Mouse (Mus musculus) midbrain, embryonic 10.5 days (tissue): Measurements from ENCODE around the gene Itpr1. TPM values are rescaled to one million over a fixed set of nuclear protein-coding genes. Genes with fewer than 3 reads are reported as not detected.

Experiments
- DNase-seq: peaks from one replicate; pipeline ENCODE4 v3.0.0-alpha.2; 2017; ENCODE audit warnings: low spot score
- H3K27ac ChIP-seq: fragments of 300-500 bp; sonication (generic); replicated peaks from 2 replicates; pipeline ENCODE4 v1.5.1; 2016; ENCODE audit warnings: mild to moderate bottlenecking
- H3K27me3 ChIP-seq: fragments of 300-500 bp; sonication (generic); 2 replicates; pipeline ENCODE4 v1.6.1; 2016; ENCODE audit warnings: low read depth, mild to moderate bottlenecking; ENCODE audit not compliant: poor library complexity, severe bottlenecking
- H3K36me3 ChIP-seq: fragments of 300-500 bp; sonication (generic); 2 replicates; pipeline ENCODE4 v1.6.1; 2016; ENCODE audit warnings: mild to moderate bottlenecking, moderate library complexity
- H3K4me1 ChIP-seq: fragments of 300-500 bp; sonication (generic); 2 replicates; pipeline ENCODE4 v1.6.1; 2016
- H3K4me3 ChIP-seq: fragments of 300-500 bp; sonication (generic); 2 replicates; pipeline ENCODE4 v1.5.1; 2016; ENCODE audit warnings: mild to moderate bottlenecking, moderate library complexity
- H3K9me3 ChIP-seq: fragments of 300-500 bp; sonication (generic); replicated peaks from 2 replicates; pipeline ENCODE4 v1.6.1; 2016; ENCODE audit warnings: mild to moderate bottlenecking
- WGBS: fragments of 180-500 bp; shearing (Covaris S2); methylation state at CpG from one replicate; pipeline ENCODE4 v1.1.7; 2016; 5-methylcytosine and 5-hydroxymethylcytosine counted together
- polyA plus RNA-seq: library from polyadenylated mRNA; unstranded; fragments of >200 nt; fragmentation: Nextera tagmentation; extraction: Ambion mirVana; gene quantifications from 2 replicates; pipeline ENCODE4 v1.2.1, GENCODE M21; 2016

The Itpr1 gene
- polyA plus RNA-seq, 1 experiment from 2014 or later, result 7.2 TPM

DNA sequence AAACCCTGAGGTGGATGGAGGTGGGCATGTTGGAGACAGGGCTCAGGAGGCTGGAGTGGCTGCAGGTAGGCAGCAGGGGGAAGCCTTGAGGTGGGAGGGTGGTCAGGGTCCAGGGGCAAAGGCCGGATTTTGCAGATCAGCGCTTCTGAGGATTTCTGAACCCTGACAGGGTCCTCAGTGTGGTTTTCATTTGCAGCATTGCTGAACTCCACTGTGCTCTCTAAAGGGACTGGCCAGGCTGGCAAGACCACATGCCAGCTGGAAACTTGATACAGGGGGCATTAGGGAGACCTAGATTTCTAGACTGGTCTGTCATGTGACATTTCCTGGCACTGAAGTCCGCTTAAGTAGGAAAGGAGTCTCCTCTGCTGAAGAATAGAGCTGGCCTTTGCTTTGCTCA is 5.1 kb downstream of the Itpr1 start:
- Histone ChIP-seq H3K27me3 (no peaks in the 10 kb centered on the region), H3K4me1 (peaks cover 26% of the 10 kb centered on the region), H3K36me3 (peaks cover 8% of the 10 kb centered on the region; the same call in 1 of the 2 replicates), H3K4me3 (no peak overlapping the region), H3K9me3 (no peaks in the 10 kb centered on the region), H3K27ac (no peak overlapping the region)
- no peak for DNase-seq
- WGBS, result 83% methylated on average over 3 of the region's 3 CpGs

DNA sequence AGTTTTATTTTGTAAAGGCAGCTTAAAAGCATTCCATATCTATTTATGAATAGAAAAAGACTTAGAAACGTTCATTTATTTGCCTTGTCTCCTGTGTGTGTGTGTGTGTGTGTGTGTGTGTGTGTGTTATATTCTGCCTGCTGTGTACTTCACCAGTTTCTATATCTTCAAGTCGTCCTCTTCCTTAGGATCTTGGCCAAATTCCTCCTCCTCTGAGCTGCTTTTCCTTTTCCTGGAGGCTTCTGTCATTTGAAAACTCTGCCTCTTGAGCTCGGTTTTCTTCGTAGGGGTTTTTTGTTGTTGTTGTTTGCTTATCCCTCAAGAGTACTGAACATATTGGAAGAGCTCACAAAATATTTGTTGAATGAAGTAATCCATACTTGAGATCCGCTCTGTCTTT is 9.5 kb downstream of the Itpr1 start:
- H3K9me3 ChIP-seq, result no peaks in the 10 kb centered on the region
- peaks cover 8% of the 10 kb centered on the region; the same call in 1 of the 2 replicates for H3K36me3 ChIP-seq
- 66% methylated on average over 5 of the region's 5 CpGs for WGBS
- H3K27ac ChIP-seq, result no peak overlapping the region
- no peak overlapping the region for H3K4me3 ChIP-seq
- 0 out of 2 replicates have a peak, but pooled peaks cover 5% of the 10 kb centered on the region for H3K4me1 ChIP-seq
- no peaks in the 10 kb centered on the region for H3K27me3 ChIP-seq
- no peak for DNase-seq

DNA sequence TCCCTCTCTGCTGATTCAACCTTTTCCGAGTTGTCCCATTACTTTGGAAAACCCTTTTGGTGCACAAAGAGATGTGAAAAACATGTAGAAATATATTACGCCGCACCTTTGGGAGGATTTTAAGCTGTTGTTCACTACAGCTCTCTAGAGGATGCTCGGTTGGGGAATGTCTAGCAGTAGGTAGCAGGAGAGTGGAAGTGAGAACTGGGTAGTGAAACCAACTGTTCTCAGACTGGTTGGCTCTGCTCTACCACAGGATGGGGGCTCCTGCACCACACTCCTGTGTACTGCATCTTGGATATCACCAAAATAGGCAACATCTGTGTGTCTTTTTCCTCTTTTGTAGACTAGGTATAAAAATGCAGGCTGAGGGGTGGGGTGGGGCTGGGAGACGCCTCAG is 10.0 kb downstream of the Itpr1 start:
- no peak for DNase-seq
- no peaks in the 10 kb centered on the region for H3K9me3 ChIP-seq
- H3K36me3 ChIP-seq, result peaks cover 7% of the 10 kb centered on the region; the same call in 1 of the 2 replicates
- no peak overlapping the region for H3K27ac ChIP-seq
- H3K4me3 ChIP-seq, result no peak overlapping the region
- WGBS, result 88% methylated on average over 5 of the region's 5 CpGs
- H3K27me3 ChIP-seq, result no peaks in the 10 kb centered on the region
- 0 out of 2 replicates have a peak, but pooled peaks cover 7% of the 10 kb centered on the region for H3K4me1 ChIP-seq

DNA sequence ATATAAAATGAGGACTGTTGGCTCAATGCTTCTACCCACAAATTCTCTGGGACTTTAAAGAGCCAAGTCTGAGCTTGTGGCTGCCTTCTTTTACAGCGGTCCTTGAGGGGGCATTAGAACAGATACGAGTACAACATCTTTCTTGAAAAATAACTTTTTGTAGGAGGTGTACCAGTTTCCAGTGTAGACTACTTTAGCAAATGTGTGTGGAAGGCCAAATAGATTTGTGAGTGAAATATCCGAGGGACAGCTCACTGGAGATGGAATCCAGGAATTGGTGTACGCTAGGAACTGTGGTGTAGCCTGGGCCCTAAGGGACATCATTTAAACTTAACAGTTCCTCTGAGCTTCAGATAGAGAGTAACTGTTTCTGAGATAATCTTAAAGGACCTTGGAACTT is 11.5 kb downstream of the Itpr1 start:
- Histone ChIP-seq H3K4me1 (peaks cover 13% of the 10 kb centered on the region), H3K9me3 (no peaks in the 10 kb centered on the region), H3K27me3 (no peaks in the 10 kb centered on the region), H3K4me3 (no peak overlapping the region), H3K36me3 (0 out of 2 replicates have a peak, but pooled peaks cover 2% of the 10 kb centered on the region), H3K27ac (no peak overlapping the region)
- 95% methylated on average over 4 of the region's 4 CpGs for WGBS
- no peak for DNase-seq

DNA sequence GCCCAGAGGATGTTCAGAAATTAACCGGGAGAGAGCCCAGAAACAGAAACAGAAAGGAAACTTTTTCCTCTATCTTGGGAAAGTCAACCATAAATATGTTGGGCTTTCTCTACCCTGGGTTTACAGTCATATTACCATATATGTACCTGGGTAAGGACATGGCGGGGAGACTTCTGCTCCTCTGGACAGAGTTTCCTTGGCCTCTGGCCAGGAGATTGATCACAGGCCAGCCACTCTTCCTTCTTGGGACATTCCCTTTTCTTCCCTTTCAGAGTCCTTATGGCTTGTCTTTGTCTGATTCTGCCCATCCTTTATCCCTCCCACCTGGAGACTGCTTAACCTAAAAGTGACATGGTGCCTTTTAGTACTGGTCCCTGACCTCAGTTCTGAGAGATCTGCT is 12.1 kb downstream of the Itpr1 start:
- WGBS, result 96% methylated on average over 2 of the region's 2 CpGs
- H3K27me3 ChIP-seq, result no peaks in the 10 kb centered on the region
- no peak for DNase-seq
- no peak overlapping the region for H3K4me3 ChIP-seq
- H3K27ac ChIP-seq, result no peak overlapping the region
- no peaks in the 10 kb centered on the region for H3K9me3 ChIP-seq
- H3K4me1 ChIP-seq, result peaks cover 13% of the 10 kb centered on the region
- no peaks in the 10 kb centered on the region for H3K36me3 ChIP-seq

DNA sequence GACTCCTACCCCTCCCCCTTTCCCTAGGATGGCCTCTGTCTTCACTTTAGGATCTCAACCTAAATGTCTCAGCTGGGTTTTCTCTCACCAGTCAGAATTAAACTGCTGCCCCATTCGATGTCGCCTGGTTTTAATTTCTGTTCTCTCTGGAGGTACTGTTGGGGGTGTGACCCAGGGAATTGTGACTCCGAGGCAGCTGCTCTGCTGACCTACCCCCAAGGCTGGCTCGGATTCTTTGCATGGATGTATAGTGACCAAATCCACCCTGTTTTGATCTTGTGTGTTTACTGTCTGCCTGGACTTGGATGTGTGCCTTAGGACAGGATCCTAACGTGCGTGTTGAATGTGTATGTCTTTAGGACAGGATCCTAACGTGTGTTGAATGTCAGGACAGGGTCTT is 13.3 kb downstream of the Itpr1 start:
- no peak for DNase-seq
- Histone ChIP-seq H3K9me3 (no peaks in the 10 kb centered on the region), H3K27me3 (no peaks in the 10 kb centered on the region), H3K36me3 (no peaks in the 10 kb centered on the region), H3K27ac (no peak overlapping the region), H3K4me1 (peaks cover 13% of the 10 kb centered on the region), H3K4me3 (no peak overlapping the region)
- WGBS, result 67% methylated on average over 7 of the region's 7 CpGs

DNA sequence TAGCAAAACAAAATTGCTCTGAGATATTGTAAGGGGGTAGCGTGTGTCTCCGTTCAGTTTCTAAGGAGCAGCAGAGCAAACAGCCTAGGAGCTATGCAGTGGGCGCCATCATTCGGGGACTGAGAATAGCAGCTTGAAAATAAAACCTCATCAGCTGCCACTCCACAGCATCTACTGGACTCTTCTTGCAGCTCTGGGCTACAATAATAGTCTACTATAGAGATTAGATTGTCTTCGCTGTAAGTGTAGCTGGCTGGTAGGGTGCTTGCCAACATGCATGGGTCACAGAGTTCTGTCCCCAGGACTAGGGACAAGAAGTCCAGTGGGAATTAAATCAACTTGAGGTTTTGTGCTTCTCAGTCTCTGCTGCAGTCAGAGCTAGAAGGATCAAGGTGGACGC is 14.6 kb downstream of the Itpr1 start:
- no peak overlapping the region for H3K27ac ChIP-seq
- 86% methylated on average over 6 of the region's 6 CpGs for WGBS

DNA sequence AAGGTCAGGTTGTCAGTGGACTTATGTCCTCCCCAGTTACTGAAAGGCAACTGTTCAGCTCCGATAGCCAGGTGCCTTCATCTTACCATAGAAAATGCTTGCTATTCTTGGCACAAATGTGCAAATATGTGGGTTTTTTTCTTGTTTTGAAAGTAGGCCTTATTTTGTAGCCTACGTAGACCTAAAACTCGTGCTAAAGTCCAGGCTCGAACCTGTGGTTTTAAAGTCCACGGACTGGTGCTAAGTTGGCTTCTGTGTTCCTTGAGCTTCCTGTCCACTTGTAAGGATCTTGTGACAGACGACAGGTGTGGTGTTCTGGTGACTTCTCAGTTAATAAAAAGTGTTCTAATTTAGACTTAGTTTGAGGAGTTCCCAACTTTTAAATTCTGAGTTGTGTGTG is 15.2 kb downstream of the Itpr1 start:
- Histone ChIP-seq H3K4me3 (no peak overlapping the region), H3K27ac (no peak overlapping the region), H3K27me3 (no peaks in the 10 kb centered on the region), H3K36me3 (no peaks in the 10 kb centered on the region), H3K4me1 (peaks cover 26% of the 10 kb centered on the region), H3K9me3 (no peaks in the 10 kb centered on the region)
- 82% methylated on average over 6 of the region's 6 CpGs for WGBS
- DNase-seq, result no peak

More for the DNA sequence above, 14.6 kb downstream of the Itpr1 start:
- peaks cover 22% of the 10 kb centered on the region for H3K4me1 ChIP-seq
- no peak overlapping the region for H3K4me3 ChIP-seq
- no peak for DNase-seq
- H3K9me3 ChIP-seq, result no peaks in the 10 kb centered on the region
- no peaks in the 10 kb centered on the region for H3K36me3 ChIP-seq
- H3K27me3 ChIP-seq, result no peaks in the 10 kb centered on the region

DNA sequence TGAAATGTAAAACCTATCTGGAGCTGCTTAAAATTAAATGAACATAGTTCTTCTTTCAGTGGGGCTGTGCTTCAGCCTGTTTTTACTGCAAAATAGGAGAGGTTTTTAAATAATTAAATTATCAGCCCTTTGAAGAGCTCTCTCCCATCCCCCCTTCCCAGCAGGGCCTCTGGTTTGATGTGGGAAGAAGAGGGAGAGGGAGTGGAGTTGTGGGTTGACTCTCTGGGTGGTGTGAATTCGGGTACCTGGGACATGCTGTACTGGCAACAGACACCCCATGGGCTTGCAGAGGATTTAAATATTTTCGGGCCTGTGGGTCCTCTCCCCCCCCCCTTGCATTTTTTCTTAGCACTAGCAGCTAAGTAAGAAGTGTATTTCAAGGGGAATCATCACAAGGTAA is 15.7 kb downstream of the Itpr1 start:
- H3K4me1 ChIP-seq, result peaks cover 27% of the 10 kb centered on the region
- H3K27me3 ChIP-seq, result no peaks in the 10 kb centered on the region
- DNase-seq, result no peak
- H3K36me3 ChIP-seq, result no peaks in the 10 kb centered on the region
- WGBS, result 4% methylated on average over 2 of the region's 2 CpGs
- no peak overlapping the region for H3K4me3 ChIP-seq
- no peaks in the 10 kb centered on the region for H3K9me3 ChIP-seq
- H3K27ac ChIP-seq, result no peak overlapping the region

DNA sequence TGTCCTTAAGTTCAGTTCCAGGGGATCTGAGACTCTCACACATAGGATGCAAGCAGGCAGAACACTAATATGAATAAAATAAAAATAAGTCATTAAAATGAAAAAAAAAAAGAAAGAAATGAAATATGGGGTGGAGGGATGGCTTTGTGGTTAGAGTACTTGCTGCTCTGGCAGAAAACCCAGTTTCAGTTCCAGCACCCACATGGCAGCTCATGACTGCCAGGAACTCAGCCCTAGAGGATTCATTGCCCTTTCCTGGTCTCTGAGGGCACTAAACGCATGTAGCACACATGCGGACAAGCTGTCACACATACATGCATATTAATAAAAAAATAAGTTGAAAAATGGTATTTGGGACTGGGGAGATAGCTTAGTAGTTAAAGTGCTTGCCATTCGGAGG is 17.7 kb downstream of the Itpr1 start:
- Histone ChIP-seq H3K4me3 (no peak overlapping the region), H3K27ac (no peak overlapping the region)
- 95% methylated on average over 3 of the region's 3 CpGs for WGBS

DNA sequence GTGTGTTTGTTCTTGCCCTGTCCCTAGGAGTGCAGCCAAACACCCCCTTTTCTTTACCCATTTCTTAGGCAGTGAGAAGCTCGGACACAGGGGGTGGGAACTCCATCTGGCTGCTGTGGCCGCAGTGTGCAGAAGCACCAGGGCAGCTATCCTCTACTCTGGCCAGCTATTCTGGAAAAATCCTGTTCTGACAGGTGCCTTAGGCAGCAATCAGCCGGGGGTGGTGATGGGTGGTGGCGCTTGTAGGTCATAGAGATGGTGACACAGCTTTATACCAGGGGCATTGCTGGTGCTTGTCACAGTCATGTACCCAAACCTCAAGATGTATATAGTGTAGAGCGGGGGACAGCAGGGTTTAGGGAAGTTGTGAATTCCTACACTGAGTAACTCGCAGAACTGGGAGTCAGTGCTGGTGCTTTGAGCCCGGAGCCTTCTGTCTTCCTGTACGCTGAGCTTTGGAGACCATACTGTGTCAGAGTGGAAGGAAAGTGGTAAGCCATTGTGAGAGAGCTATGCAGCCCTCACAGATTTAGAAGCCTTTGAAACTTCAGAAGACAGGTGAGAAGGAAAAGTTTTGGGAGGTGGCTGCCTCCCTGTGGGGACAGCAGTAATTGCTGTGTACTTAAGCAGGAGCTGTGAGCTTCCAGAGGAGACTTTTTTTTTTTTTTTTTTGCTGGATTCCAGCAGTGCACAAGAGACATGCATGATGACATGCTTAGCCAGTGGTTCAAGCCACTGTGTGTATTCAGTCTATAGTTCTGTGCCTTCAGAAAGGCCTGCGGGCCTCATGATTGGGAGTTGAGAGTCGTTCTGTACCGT is 19.2 kb downstream of the Itpr1 start:
- H3K9me3 ChIP-seq, result no peaks in the 10 kb centered on the region
- 81% methylated on average over 11 of the region's 11 CpGs for WGBS
- DNase-seq, result no peak
- no peaks in the 10 kb centered on the region for H3K36me3 ChIP-seq
- H3K27me3 ChIP-seq, result no peaks in the 10 kb centered on the region
- peaks cover 50% of the 10 kb centered on the region for H3K4me1 ChIP-seq
- no peak overlapping the region for H3K27ac ChIP-seq
- no peak overlapping the region for H3K4me3 ChIP-seq

More for the DNA sequence above, 17.7 kb downstream of the Itpr1 start:
- DNase-seq, result no peak
- Histone ChIP-seq H3K27me3 (no peaks in the 10 kb centered on the region), H3K9me3 (no peaks in the 10 kb centered on the region), H3K36me3 (no peaks in the 10 kb centered on the region), H3K4me1 (peaks cover 37% of the 10 kb centered on the region)

DNA sequence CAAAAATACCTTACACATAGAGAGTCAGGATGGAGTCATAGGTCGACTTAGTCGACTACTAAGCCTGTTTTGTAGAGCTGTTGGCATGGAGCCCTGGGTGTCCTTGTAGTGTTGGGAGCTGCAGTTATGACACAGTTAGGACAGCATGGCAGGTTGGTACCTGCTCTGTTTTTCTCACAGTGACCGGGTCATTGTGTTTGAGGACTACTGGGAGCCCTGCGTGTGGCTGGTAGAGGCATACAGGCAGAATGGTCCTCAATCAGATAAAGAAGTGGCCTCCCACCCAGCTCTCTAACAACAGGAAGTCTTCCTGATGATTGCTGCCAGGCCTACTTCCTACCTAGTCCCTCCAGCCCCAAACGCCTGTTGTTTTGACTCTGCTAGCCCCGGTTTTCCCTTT is 20.2 kb downstream of the Itpr1 start:
- no peak for DNase-seq
- Histone ChIP-seq H3K36me3 (no peaks in the 10 kb centered on the region), H3K4me1 (peaks cover 45% of the 10 kb centered on the region), H3K4me3 (no peak overlapping the region), H3K27ac (no peak overlapping the region), H3K9me3 (no peaks in the 10 kb centered on the region), H3K27me3 (no peaks in the 10 kb centered on the region)
- 66% methylated on average over 6 of the region's 6 CpGs for WGBS

DNA sequence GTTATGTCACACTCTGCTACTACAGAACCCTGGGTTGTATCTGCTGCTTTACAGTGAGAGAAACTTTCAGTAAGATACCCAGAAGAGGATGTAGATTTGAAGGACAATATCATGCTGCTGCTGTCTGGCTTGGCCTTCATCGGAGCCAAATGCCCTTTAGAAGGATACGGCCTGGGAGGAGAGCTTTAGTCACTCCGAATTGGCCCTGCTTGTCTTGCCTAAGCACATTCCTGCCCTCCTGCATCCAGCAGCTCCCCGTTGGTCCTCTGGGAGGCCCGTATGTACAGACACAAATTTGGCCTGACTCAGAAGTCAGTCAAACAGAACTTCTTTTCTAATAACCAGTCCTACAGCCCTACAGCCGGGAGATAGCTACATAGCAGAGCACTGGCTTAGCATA is 21.6 kb downstream of the Itpr1 start:
- Histone ChIP-seq H3K9me3 (no peaks in the 10 kb centered on the region), H3K4me3 (no peak overlapping the region), H3K27ac (no peak overlapping the region), H3K36me3 (no peaks in the 10 kb centered on the region), H3K4me1 (peaks cover 40% of the 10 kb centered on the region), H3K27me3 (no peaks in the 10 kb centered on the region)
- DNase-seq, result no peak
- WGBS, result 80% methylated on average over 6 of the region's 6 CpGs
